Comparison of ENCODE assay signal across 8 mouse cellular contexts in the genomic region with DNA sequence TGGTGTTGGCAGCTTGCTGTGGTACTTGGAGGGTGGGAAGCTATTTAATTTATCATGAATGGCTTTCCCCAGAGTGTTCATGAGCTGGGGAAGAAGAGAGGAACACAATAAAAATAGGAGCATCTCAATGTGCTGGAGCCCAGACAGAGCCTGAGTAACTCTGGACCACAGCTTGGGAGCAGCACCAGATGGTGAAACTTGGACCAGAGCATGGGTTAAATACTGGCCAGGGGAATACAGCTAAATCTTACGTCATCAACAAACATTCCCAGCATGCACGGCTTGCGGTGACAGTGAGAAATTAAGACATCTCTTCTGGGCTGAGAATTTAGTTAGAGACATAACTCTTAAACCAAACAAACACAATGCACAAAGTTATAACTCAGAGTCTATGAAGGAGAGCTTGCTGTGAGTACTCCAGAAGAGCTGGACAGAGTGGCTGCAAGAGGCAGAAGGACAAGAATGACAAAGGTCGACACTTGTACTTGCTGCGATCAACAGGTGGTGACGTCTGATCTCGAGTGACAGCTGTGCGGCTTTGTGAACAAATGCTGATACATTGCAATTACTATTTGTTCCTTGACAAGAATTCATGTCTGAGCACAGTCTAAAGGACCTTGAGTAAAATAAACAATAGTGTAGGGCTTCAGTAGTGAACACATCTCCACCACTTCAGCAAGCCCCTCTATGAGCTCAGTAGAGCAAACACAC.
DNase-seq lines count a peak whose midpoint lies in the region; ATAC-seq and TF ChIP-seq lines count a peak whose summit lies in the region.

No protein-coding gene starts in this region.

- H3K36me3 ChIP-seq in liver, postnatal 0 days (replicated peaks; ENCODE audit: insufficient read depth, low read length) = no peaks in the 10 kb centered on the region
- H3K36me3 ChIP-seq in liver, embryonic 12.5 days = no peaks in the 10 kb centered on the region
- no peaks in the 10 kb centered on the region for H3K36me3 ChIP-seq in midbrain, embryonic 11.5 days (ENCODE audit: control insufficient read depth, insufficient read depth, low read length)

- H3K9me3 ChIP-seq in liver, postnatal 0 days (ENCODE audit: low read length) = no peaks in the 10 kb centered on the region
- no peaks in the 10 kb centered on the region for H3K9me3 ChIP-seq in liver, embryonic 12.5 days (replicated peaks)
- H3K9me3 ChIP-seq in midbrain, embryonic 11.5 days (ENCODE audit: control insufficient read depth, low read length) = no peaks in the 10 kb centered on the region

- no peak for DNase-seq in liver, postnatal 0 days
- DNase-seq in brain, adult 2 months (ENCODE audit: low read depth, low spot score) = peak; percentile 76
- peak; percentile 62 for DNase-seq in cerebellum, adult 9-11 months
- peak; percentile 21 to 44 for DNase-seq in heart, postnatal 14 days
- DNase-seq in midbrain, embryonic 11.5 days (ENCODE audit: low spot score, missing footprints) = no peak
- DNase-seq in layer of hippocampus, adult 9-10 months (ENCODE audit: low spot score) = no peak
- no peak for DNase-seq in frontal cortex, postnatal 36 days (ENCODE audit: low spot score in 2 of 2)

- 64% methylated on average over 8 of the region's 8 CpGs for WGBS in liver, postnatal 0 days (ENCODE audit: insufficient replicate concordance)
- 75% methylated on average over 8 of the region's 8 CpGs for WGBS in liver, embryonic 12.5 days (ENCODE audit: insufficient replicate concordance)
- WGBS in midbrain, embryonic 11.5 days = 86% methylated on average over 8 of the region's 8 CpGs

- H3K4me1 ChIP-seq in liver, postnatal 0 days (ENCODE audit: insufficient read depth) = no peaks in the 10 kb centered on the region; the same call in 1 of the 2 replicates
- no peaks in the 10 kb centered on the region for H3K4me1 ChIP-seq in liver, embryonic 12.5 days
- H3K4me1 ChIP-seq in midbrain, embryonic 11.5 days (ENCODE audit: control insufficient read depth, insufficient read depth, low read length) = no peaks in the 10 kb centered on the region

- TF ChIP-seq EP300 in liver, postnatal 0 days (IDR thresholded peaks at IDR 0.05; ENCODE audit: low read depth) = no peak

- intact Hi-C loops in heart, postnatal 14 days (cut with DNase I) = no loop called here

- no peak overlapping the region for H3K4me2 ChIP-seq in liver, postnatal 0 days (ENCODE audit: low read depth, low read length)
- H3K4me2 ChIP-seq in liver, embryonic 12.5 days = no peak overlapping the region
- H3K4me2 ChIP-seq in midbrain, embryonic 11.5 days = no peak overlapping the region

- no peak overlapping the region for H3K4me3 ChIP-seq in liver, postnatal 0 days (ENCODE audit: low read depth, low read length)
- H3K4me3 ChIP-seq in liver, embryonic 12.5 days = no peak overlapping the region
- H3K4me3 ChIP-seq in midbrain, embryonic 11.5 days (ENCODE audit: low read depth, low read length) = no peak overlapping the region

- TF ChIP-seq CTCF in liver, postnatal 0 days (IDR thresholded peaks at IDR 0.05; ENCODE audit: low read depth) = no peak

- no peak overlapping the region for H3K27ac ChIP-seq in liver, postnatal 0 days (ENCODE audit: low read depth)
- H3K27ac ChIP-seq in liver, embryonic 12.5 days = no peak overlapping the region
- H3K27ac ChIP-seq in midbrain, embryonic 11.5 days (ENCODE audit: low read depth, low read length) = no peak overlapping the region

- H3K9ac ChIP-seq in liver, postnatal 0 days (replicated peaks) = no peak overlapping the region
- no peak overlapping the region for H3K9ac ChIP-seq in liver, embryonic 12.5 days
- H3K9ac ChIP-seq in midbrain, embryonic 11.5 days (ENCODE audit: low read length) = no peak overlapping the region

- peak; percentile 89 for ATAC-seq in liver, postnatal 0 days
- ATAC-seq in liver, embryonic 12.5 days = no peak
- no peak for ATAC-seq in midbrain, embryonic 11.5 days (ENCODE audit: low FRiP score)

- no peaks in the 10 kb centered on the region for H3K27me3 ChIP-seq in liver, postnatal 0 days (ENCODE audit: insufficient read depth, low read length)
- H3K27me3 ChIP-seq in liver, embryonic 12.5 days (replicated peaks) = no peaks in the 10 kb centered on the region
- H3K27me3 ChIP-seq in midbrain, embryonic 11.5 days (ENCODE audit: control insufficient read depth, insufficient read depth, low read length) = no peaks in the 10 kb centered on the region

Comparison
In these comparisons a context has a peak if more than half of its experiments do, and no peak if none do; other contexts are left out.
1. DNase-seq: peak in brain, adult 2 months (single experiment), cerebellum, adult 9-11 months (single experiment) and heart, postnatal 14 days (2 of 2); none in liver, postnatal 0 days (single experiment), midbrain, embryonic 11.5 days (single experiment), layer of hippocampus, adult 9-10 months (single experiment) and frontal cortex, postnatal 36 days (0 of 2).